Mouse (Mus musculus) C2C12 (cell line): Measurements from ENCODE around the gene Fam169a.

Source experiments
- CEBPB ChIP-seq: IDR thresholded peaks from one replicate; pipeline ENCODE4 v1.6.1; 2011; ENCODE audit warnings: low read depth, mild to moderate bottlenecking, control low read depth, moderate library complexity
- CTCF ChIP-seq: IDR thresholded peaks from one replicate; pipeline ENCODE4 v1.5.1; 2011; ENCODE audit not compliant: control insufficient read depth, insufficient read depth, insufficient read length

DNA sequence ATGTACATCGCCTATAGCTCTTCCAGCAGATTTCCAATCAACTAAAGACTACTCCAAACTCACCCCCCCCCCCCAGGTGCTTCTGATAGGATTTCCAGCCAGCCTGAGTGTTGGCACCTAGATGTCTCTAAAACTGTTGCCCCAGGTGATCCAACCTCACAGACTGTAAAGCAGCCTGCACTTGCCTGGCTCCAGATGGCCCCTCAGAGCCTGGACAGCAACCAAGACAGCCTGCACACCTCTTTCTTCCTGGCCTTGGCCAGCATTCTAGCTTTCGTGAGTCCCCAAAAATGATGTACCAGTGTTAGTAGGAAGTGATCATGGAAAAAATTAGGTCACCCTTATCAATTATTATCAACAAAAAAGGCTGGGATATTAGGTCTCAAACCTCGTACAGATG, 49.4 kb upstream of the Fam169a start:
- TF ChIP-seq CTCF: no peak
- TF ChIP-seq CEBPB: no peak
